Mouse (Mus musculus): ENCODE measurements around the gene Runx1. TPM values are rescaled to one million over a fixed set of nuclear protein-coding genes. Genes with fewer than 3 reads are reported as not detected.

The Runx1 gene
- polyA plus RNA-seq, 1 experiment: not detected

GRCm38 (mm10) chr16:92616839-92617238 is 209.1 kb downstream of the Runx1 start:
- WGBS: 95% methylated on average over 2 of the region's 2 CpGs
- H3K4me1 ChIP-seq (ENCODE audit: control insufficient read depth, insufficient read depth, low read length): peaks cover 6% of the 10 kb centered on the region; the same call in 1 of the 2 replicates
- TF ChIP-seq POLR2A (IDR thresholded peaks at IDR 0.05; ENCODE audit: insufficient read depth, low read depth, low read length) (no peak), CTCF (IDR thresholded peaks at IDR 0.05; ENCODE audit: insufficient read depth, low read depth, low read length) (no peak)
- no peak overlapping the region for H3K4me3 ChIP-seq (ENCODE audit: insufficient read depth, low read depth, low read length)
- no peak overlapping the region for H3K27ac ChIP-seq (ENCODE audit: insufficient read depth, low read depth, low read length)

- H3K4me1 ChIP-seq (ENCODE audit: control insufficient read depth, insufficient read depth, low read length): peaks cover under 1% of the 10 kb centered on the region; the same call in 1 of the 2 replicates
- no peak overlapping the region for H3K4me3 ChIP-seq (ENCODE audit: insufficient read depth, low read depth, low read length)
- no peak overlapping the region for H3K27ac ChIP-seq (ENCODE audit: insufficient read depth, low read depth, low read length)
- 93% methylated on average over 15 of the region's 15 CpGs for WGBS
- TF ChIP-seq POLR2A (IDR thresholded peaks at IDR 0.05; ENCODE audit: insufficient read depth, low read depth, low read length): no peak
- no peak for TF ChIP-seq CTCF (IDR thresholded peaks at IDR 0.05; ENCODE audit: insufficient read depth, low read depth, low read length)
Measured at GRCm38 (mm10) chr16:92615234-92615799, 210.6 kb downstream of the Runx1 start.

- Histone ChIP-seq H3K4me3 (ENCODE audit: insufficient read depth, low read depth, low read length) (no peak overlapping the region), H3K4me1 (ENCODE audit: control insufficient read depth, insufficient read depth, low read length) (peaks cover 8% of the 10 kb centered on the region), H3K27ac (ENCODE audit: insufficient read depth, low read depth, low read length) (no peak overlapping the region)
- TF ChIP-seq POLR2A (IDR thresholded peaks at IDR 0.05; ENCODE audit: insufficient read depth, low read depth, low read length) (no peak), CTCF (IDR thresholded peaks at IDR 0.05; ENCODE audit: insufficient read depth, low read depth, low read length) (no peak)
- 62% methylated on average over 8 of the region's 8 CpGs for WGBS
Measured at GRCm38 (mm10) chr16:92612546-92612945, 213.4 kb downstream of the Runx1 start.

GRCm38 (mm10) chr16:92611641-92612149 is 214.3 kb downstream of the Runx1 start:
- 74% methylated on average over 12 of the region's 12 CpGs for WGBS

GRCm38 (mm10) chr16:92610464-92610863 is 215.5 kb downstream of the Runx1 start:
- no peak for TF ChIP-seq CTCF (IDR thresholded peaks at IDR 0.05; ENCODE audit: insufficient read depth, low read depth, low read length)
- TF ChIP-seq POLR2A (IDR thresholded peaks at IDR 0.05; ENCODE audit: insufficient read depth, low read depth, low read length): no peak
- H3K27ac ChIP-seq (ENCODE audit: insufficient read depth, low read depth, low read length): no peak overlapping the region
- peaks cover 14% of the 10 kb centered on the region for H3K4me1 ChIP-seq (ENCODE audit: control insufficient read depth, insufficient read depth, low read length)
- 55% methylated on average over 8 of the region's 8 CpGs for WGBS
- H3K4me3 ChIP-seq (ENCODE audit: insufficient read depth, low read depth, low read length): no peak overlapping the region

More at GRCm38 (mm10) chr16:92611641-92612149, 214.3 kb downstream of the Runx1 start:
- no peak overlapping the region for H3K27ac ChIP-seq (ENCODE audit: insufficient read depth, low read depth, low read length)
- no peak overlapping the region for H3K4me3 ChIP-seq (ENCODE audit: insufficient read depth, low read depth, low read length)
- no peak for TF ChIP-seq POLR2A (IDR thresholded peaks at IDR 0.05; ENCODE audit: insufficient read depth, low read depth, low read length)
- no peak for TF ChIP-seq CTCF (IDR thresholded peaks at IDR 0.05; ENCODE audit: insufficient read depth, low read depth, low read length)
- peaks cover 8% of the 10 kb centered on the region for H3K4me1 ChIP-seq (ENCODE audit: control insufficient read depth, insufficient read depth, low read length)

- Histone ChIP-seq H3K27ac (ENCODE audit: insufficient read depth, low read depth, low read length) (no peak overlapping the region), H3K4me3 (ENCODE audit: insufficient read depth, low read depth, low read length) (no peak overlapping the region), H3K4me1 (ENCODE audit: control insufficient read depth, insufficient read depth, low read length) (peaks cover 16% of the 10 kb centered on the region)
- TF ChIP-seq POLR2A (IDR thresholded peaks at IDR 0.05; ENCODE audit: insufficient read depth, low read depth, low read length): no peak
- no peak for TF ChIP-seq CTCF (IDR thresholded peaks at IDR 0.05; ENCODE audit: insufficient read depth, low read depth, low read length)
- WGBS: 40% methylated on average over 11 of the region's 11 CpGs
Measured at GRCm38 (mm10) chr16:92609717-92610077, 216.3 kb downstream of the Runx1 start.

- TF ChIP-seq POLR2A (IDR thresholded peaks at IDR 0.05; ENCODE audit: insufficient read depth, low read depth, low read length): no peak
- no peak for TF ChIP-seq CTCF (IDR thresholded peaks at IDR 0.05; ENCODE audit: insufficient read depth, low read depth, low read length)
- WGBS: 19% methylated on average over 8 of the region's 8 CpGs
- H3K27ac ChIP-seq (ENCODE audit: insufficient read depth, low read depth, low read length): no peak overlapping the region
- H3K4me3 ChIP-seq (ENCODE audit: insufficient read depth, low read depth, low read length): no peak overlapping the region
- peaks cover 16% of the 10 kb centered on the region for H3K4me1 ChIP-seq (ENCODE audit: control insufficient read depth, insufficient read depth, low read length)
Measured at GRCm38 (mm10) chr16:92609006-92609716, 216.8 kb downstream of the Runx1 start.

GRCm38 (mm10) chr16:92608180-92608960 is 217.6 kb downstream of the Runx1 start:
- Histone ChIP-seq H3K4me3 (ENCODE audit: insufficient read depth, low read depth, low read length) (no peak overlapping the region), H3K4me1 (ENCODE audit: control insufficient read depth, insufficient read depth, low read length) (peaks cover 16% of the 10 kb centered on the region), H3K27ac (ENCODE audit: insufficient read depth, low read depth, low read length) (no peak overlapping the region)
- WGBS: 23% methylated on average over 14 of the region's 14 CpGs
- TF ChIP-seq CTCF (IDR thresholded peaks at IDR 0.05; ENCODE audit: insufficient read depth, low read depth, low read length) (no peak), POLR2A (IDR thresholded peaks at IDR 0.05; ENCODE audit: insufficient read depth, low read depth, low read length) (no peak)

Data from olfactory bulb, adult 2 months (tissue).